Mouse (Mus musculus) v-Abl transformed pro-B cells (cell line): ENCODE results near the gene Fscn3.

Experiments
- in situ Hi-C, 2 experiments: fragments of 400-800 bp; cut with MboI; formaldehyde crosslinking; loops; one replicate each; pipeline ENCODE4 v1.15.1; 2025; ENCODE audit not compliant: unreplicated experiment in 2 of 2

Fscn3 gene

GRCm38 (mm10) chr6:28427096-28427839, at the start of gene Fscn3:
Gene Fscn3, plus strand, starts transcription at chr6:28427789.
- in situ Hi-C loops, result loop anchor here in 1 of 2 experiments (5.0 kb wide), 1 partner anchor 50 kb away; the partner anchor contains the start of gene Snd1

DNA sequence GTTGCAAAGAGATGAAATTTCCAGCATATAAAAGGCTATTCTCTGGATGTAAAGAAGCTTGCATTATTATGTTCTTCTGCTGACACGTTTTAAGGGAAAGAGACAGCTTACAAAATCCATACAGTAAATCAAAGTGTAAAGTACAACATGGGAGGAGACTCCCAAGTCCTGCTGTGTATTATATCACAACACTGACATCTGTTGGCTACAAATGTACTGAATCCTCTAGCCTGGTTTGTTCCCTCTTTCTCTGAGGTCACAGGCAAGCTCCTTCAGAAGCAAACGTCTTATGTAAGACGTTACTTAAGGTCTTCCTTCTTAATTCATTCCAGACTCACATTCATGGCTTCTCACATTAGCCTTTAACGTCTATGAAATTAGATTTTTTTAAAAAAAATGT, 45.6 kb upstream of the Fscn3 start:
- in situ Hi-C loops, result loop anchor here in 1 of 2 experiments (25.0 kb wide), 1 partner anchor 720 kb away; no protein-coding TSS in a partner anchor

DNA sequence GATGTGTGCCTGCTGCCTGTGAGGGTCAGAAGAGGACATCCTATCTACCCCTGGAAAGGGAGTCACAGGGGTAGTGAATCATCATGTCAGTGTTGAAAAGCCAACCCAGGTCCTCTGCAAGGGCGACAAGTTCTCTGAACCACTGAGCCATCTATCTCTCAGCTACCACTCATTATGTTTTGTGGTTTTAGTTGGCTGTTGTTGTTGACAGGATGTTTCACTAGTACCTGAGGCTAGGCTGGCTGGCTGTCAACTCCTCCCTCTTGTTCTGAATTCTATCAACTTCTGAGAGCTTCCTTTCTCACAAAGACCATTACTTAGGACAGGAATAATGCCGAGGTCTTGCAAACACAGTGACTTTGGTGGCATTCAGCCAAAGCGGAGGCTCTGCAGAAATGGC, 42.4 kb upstream of the Fscn3 start:
- in situ Hi-C loops, result loop anchor here in 1 of 2 experiments (25.0 kb wide), 1 partner anchor 723 kb away; no protein-coding TSS in a partner anchor

DNA sequence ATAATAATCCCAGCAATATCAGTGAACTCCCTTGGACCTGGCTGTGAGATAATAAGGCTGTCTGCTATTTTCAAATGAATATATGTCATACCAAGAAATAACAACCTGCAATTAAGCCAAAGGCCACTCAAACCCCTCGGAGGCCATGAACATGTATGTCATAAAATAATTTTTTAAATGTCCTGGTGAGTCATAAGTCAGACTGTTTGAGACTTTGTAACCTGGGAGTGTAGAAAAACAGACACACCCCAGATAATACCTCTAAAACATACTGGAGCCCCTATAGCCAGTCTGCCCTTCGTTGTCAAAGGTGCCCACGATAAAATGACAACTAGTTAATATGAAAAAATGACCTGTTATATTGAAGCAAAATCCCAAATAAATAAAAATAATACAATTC, 38.6 kb upstream of the Fscn3 start:
- in situ Hi-C loops, result loop anchor here in 1 of 2 experiments (25.0 kb wide), 1 partner anchor 727 kb away; no protein-coding TSS in a partner anchor

GRCm38 (mm10) chr6:28396051-28396852, 31.3 kb upstream of the Fscn3 start:
- in situ Hi-C loops, result loop anchor here (10.0 to 25.0 kb wide), 2 partner anchors 734 to 741 kb away; no protein-coding TSS in a partner anchor

- in situ Hi-C loops, result loop anchor here (10.0 to 25.0 kb wide), 2 partner anchors 735 to 742 kb away; no protein-coding TSS in a partner anchor
Measured at GRCm38 (mm10) chr6:28396853-28397457, 30.6 kb upstream of the Fscn3 start.

DNA sequence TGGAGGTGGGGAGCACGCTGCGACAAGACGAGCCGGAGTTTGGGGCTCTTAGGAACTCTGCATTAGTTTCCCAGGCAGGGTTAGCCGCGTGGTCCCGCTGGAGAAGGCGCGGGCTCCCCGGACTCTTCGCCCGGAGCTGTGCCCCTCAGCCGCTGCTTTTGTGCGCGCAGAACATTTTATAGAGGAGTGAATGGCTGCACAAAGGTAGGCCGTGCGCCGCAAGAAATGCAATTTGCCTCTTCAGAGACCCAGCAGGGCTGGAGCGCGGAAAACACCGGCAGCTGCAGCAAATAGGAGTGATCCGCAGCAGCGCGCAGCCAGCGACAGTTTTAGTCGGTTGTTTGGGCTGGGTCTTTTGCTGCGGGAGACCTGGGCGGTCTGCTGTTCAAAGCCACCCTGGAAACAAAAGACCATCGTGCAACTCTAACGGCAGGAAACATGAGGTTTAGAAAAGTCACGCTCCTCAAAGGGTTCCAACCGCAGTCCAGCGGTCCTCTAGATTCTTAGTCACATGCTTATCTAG, 29.8 kb upstream of the Fscn3 start, which contains the start of gene Zfp800:
Gene Zfp800 (minus strand): TSS at position 325 of the 523 bp plus-strand sequence.
- in situ Hi-C loops, result loop anchor here (10.0 to 25.0 kb wide), 2 partner anchors 735 to 743 kb away; no protein-coding TSS in a partner anchor

- in situ Hi-C loops, result loop anchor here (10.0 to 25.0 kb wide), 2 partner anchors 736 to 744 kb away; no protein-coding TSS in a partner anchor
Measured at GRCm38 (mm10) chr6:28398726-28399125, 28.9 kb upstream of the Fscn3 start.

DNA sequence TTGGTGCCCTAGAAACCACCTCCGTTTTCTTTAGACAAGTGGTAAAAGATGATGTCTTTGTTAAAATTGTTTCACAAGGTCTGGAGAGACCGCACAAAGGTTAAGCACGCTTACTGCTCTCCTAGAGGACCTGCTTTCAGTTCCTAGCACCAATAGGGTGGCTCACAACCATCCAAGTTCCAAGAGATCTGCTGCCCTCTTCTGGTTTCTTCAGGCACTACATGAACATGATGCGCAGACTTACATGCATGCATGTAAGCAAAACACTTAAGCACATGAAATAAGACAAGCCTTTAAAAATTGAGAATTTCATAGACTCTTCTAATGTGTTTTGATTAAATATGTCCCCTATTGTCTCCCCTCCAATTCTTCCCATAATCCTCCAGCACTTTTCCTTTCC, 27.8 kb upstream of the Fscn3 start:
- in situ Hi-C loops, result loop anchor here (10.0 to 25.0 kb wide), 2 partner anchors 737 to 745 kb away; no protein-coding TSS in a partner anchor

DNA sequence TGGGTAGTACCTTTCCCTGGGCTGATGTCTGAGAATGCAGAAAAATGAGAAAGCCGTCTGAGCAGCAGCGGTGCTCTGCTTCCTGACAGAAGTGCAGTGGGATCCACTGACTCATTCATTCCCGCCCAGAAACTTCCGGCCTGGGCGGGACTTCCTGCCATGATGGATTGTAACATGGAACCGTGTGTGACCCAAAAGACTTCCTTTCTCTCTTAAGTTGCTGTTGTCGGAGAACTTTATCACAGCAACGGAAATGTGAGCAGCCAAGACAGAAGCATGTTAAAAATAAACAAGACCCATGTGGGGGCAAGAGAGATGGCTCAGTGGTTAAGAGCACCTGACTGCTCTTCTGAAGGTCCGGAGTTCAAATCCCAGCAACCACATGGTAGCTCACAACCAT, 17.5 kb upstream of the Fscn3 start:
- in situ Hi-C loops, result loop anchor here (5.0 to 10.0 kb wide), 5 partner anchors 135 to 615 kb away; no protein-coding TSS in a partner anchor

GRCm38 (mm10) chr6:28411236-28411635, 16.4 kb upstream of the Fscn3 start:
- in situ Hi-C loops, result loop anchor here (5.0 to 10.0 kb wide), 5 partner anchors 136 to 614 kb away; no protein-coding TSS in a partner anchor

GRCm38 (mm10) chr6:28416981-28417380, 10.6 kb upstream of the Fscn3 start:
- in situ Hi-C loops, result loop anchor here (10.0 kb wide), 3 partner anchors 142 to 608 kb away; no protein-coding TSS in a partner anchor

DNA sequence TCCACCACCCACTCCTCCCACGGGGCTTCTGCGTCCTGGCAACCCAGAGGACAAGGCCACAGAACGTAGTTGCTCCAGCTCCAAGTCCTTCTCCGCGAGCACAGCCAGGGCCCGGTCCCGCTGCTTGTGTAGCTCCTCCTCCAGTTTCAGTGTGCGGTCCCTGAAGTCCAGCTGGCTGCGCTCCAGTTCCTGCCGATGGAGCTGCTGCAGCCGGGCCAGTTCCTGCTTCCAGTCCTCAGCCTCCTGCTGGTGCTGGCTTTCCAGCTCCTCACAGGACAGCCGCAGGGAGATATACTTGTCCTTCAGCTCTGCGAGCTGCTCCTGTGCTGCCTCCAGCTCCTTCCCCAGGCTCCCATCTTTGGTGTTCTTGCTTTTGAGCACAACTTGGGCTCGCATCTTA, 9.1 kb upstream of the Fscn3 start:
- in situ Hi-C loops, result loop anchor here (10.0 kb wide), 3 partner anchors 144 to 606 kb away; no protein-coding TSS in a partner anchor

DNA sequence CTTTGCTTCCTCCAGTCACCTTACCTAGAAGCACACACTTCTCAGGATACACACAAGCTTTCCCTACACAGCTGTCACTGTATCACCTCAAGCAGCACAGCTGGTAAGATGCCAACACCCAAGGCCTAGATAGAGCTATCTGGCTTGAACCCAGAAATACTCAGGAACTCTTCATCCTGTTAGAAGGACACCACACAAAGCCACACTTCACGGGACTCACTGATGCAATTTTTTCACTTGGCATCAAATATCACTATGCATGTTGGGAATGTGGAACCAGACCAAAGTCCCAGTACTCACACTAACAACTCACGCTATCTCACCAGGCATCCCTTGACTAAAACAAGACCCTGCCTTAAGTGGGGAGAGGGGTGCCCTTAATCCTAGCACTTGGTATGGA, 7.9 kb upstream of the Fscn3 start:
- in situ Hi-C loops, result loop anchor here (5.0 to 10.0 kb wide), 5 partner anchors 108 to 605 kb away; no protein-coding TSS in a partner anchor

DNA sequence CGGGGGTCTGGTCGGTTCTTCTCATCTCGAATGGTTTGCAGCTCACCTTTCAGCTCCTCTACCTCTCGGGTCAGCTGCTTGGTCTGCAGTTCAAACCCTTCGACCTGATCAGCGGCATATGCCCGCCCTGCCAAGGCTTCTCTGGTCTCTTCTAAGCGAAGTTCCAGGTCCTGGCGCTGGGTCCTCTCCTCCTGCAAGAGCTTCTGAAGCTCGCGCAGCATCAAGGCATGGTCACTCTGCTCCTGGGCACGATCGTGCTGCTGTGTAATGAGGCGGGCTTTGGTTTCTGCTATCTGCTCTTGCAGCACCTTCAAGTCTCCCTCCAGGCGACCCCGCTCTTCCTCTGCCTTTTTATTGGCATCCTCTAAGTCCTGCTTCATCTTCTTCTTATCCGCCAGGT, 7.2 kb upstream of the Fscn3 start:
- in situ Hi-C loops, result loop anchor here in 1 of 2 experiments (5.0 kb wide), 2 partner anchors 107 to 477 kb away; no protein-coding TSS in a partner anchor

GRCm38 (mm10) chr6:28420865-28421264, 6.7 kb upstream of the Fscn3 start:
- in situ Hi-C loops, result loop anchor here in 1 of 2 experiments (5.0 kb wide), 2 partner anchors 106 to 476 kb away; no protein-coding TSS in a partner anchor

- in situ Hi-C loops, result loop anchor here in 1 of 2 experiments (5.0 kb wide), 2 partner anchors 106 to 476 kb away; no protein-coding TSS in a partner anchor
Measured at GRCm38 (mm10) chr6:28421469-28422000, 6.1 kb upstream of the Fscn3 start.

DNA sequence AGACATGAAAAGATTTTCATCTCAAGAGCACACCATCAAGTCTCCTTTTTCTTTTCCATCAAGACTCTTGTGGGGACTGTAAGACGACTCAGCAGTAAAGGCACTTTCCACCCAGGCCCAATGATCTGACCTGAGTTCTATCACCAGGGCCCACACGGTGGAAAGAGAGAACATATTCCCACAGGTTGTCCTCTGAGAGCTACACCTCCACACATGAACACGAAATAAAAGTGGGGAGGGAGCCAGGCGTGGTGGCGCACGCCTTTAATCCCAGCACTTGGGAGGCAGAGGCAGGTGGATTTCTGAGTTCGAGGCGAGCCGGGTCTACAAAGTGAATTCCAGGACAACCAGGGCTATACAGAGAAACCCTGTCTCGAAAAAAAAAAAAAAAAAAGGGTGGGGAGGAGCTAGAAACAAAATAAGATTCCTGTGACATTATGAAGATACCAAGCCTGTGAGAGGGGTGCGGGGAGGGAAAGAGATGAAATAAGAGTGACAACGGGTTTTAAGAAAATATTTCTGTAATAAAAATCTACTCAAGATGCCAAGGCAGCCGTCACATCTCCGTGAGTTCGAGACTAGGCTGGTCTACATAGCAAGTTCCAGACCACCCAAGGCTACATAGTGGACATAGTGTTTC, 4.8 kb upstream of the Fscn3 start:
- in situ Hi-C loops, result loop anchor here in 1 of 2 experiments (5.0 kb wide), 2 partner anchors 105 to 475 kb away; no protein-coding TSS in a partner anchor
